Mouse (Mus musculus) testis, adult 2 months (tissue): Measurements from ENCODE around the gene Cyp1a2. TPM values are rescaled to one million over a fixed set of nuclear protein-coding genes. Genes with fewer than 3 reads are reported as not detected.

Source experiments
- H3K27ac ChIP-seq: fragments of 200-500 bp; 2 replicates; pipeline ENCODE4 v1.5.1; 2012; ENCODE audit warnings: low read depth, low read length; ENCODE audit not compliant: control insufficient read depth, insufficient read depth
- H3K27me3 ChIP-seq: fragments of 200-500 bp; 2 replicates; pipeline ENCODE4 v1.6.1; 2012; ENCODE audit warnings: mild to moderate bottlenecking, low read length, moderate library complexity; ENCODE audit not compliant: control insufficient read depth, insufficient read depth
- H3K36me3 ChIP-seq: fragments of 200-500 bp; 2 replicates; pipeline ENCODE4 v1.6.1; 2012; ENCODE audit warnings: mild to moderate bottlenecking, low read length; ENCODE audit not compliant: control insufficient read depth, insufficient read depth
- H3K4me1 ChIP-seq: fragments of 200-500 bp; 2 replicates; pipeline ENCODE4 v1.6.1; 2012; ENCODE audit warnings: low read length; ENCODE audit not compliant: control insufficient read depth, insufficient read depth
- H3K4me3 ChIP-seq: fragments of 200-500 bp; 2 replicates; pipeline ENCODE4 v1.5.1; 2012; ENCODE audit warnings: low read depth, mild to moderate bottlenecking, low read length, moderate library complexity, mixed read lengths; ENCODE audit not compliant: control insufficient read depth
- CTCF ChIP-seq: fragments of 200-500 bp; IDR thresholded peaks from 2 replicates; pipeline ENCODE4 v1.5.1; 2012; ENCODE audit warnings: low read depth, mild to moderate bottlenecking, inconsistent platforms, low read length, moderate library complexity; ENCODE audit not compliant: control insufficient read depth, insufficient read depth, insufficient replicate concordance
- POLR2A ChIP-seq: fragments of 200-500 bp; IDR thresholded peaks from 2 replicates; pipeline ENCODE4 v1.6.1; 2012; ENCODE audit warnings: low read depth, mild to moderate bottlenecking, inconsistent platforms, low read length, moderate library complexity; ENCODE audit not compliant: control insufficient read depth
- polyA plus RNA-seq: library from polyadenylated mRNA; depleted of rRNA; stranded (reverse); fragments of >200 nt; gene quantifications from 2 replicates; pipeline ENCODE4 v1.2.3, GENCODE M21; 2012

Cyp1a2 gene
- polyA plus RNA-seq, 1 experiment: 0.16 TPM

DNA sequence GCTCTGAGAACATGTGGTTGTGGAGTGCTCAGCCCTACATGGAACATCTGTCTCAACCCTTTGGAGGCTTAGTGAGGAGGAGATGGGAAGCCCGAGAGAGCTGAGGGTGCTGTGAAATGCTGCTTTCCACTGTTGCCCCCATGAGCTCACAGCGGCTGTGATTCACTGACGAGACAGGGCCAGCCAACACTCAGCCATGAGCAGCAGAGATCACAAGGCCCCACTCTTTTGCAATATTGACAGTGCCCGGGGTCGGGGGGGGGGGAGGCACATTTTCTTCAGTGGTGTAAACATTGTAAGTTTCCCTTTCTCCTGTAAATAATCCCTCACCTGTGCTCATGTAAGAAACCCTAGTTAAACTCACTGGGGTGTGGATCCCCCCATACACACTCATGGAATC is 12.0 kb downstream of the Cyp1a2 start:
- Histone ChIP-seq H3K4me1 (no peaks in the 10 kb centered on the region), H3K27me3 (no peaks in the 10 kb centered on the region), H3K4me3 (no peak overlapping the region), H3K27ac (no peak overlapping the region), H3K36me3 (no peaks in the 10 kb centered on the region)
- TF ChIP-seq POLR2A: no peak
- TF ChIP-seq CTCF: no peak

GRCm38 (mm10) chr9:57671037-57671436 is 12.5 kb downstream of the Cyp1a2 start:
- no peaks in the 10 kb centered on the region for H3K27me3 ChIP-seq
- no peak overlapping the region for H3K27ac ChIP-seq
- TF ChIP-seq CTCF (no peak), POLR2A (no peak)
- no peaks in the 10 kb centered on the region for H3K4me1 ChIP-seq
- H3K36me3 ChIP-seq: no peaks in the 10 kb centered on the region
- no peak overlapping the region for H3K4me3 ChIP-seq

DNA sequence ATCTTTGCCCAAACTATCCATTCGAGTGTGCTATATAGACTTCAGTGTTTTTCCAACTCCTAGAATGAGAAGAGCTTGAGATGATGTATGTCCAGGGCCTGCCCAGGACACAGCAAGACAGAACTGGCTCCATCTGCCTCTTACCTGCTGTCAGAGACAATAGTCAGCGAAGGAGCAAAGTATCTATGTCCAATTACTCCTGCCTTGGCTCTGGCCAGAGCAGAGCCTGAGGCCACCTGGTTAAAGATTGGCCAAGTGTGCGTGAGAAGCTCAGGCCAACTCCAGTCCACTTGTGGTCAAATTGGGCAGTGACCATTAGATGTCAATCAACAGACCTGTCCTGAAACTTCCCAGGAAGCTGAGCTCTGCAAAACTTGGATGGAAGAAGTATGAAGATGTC is 13.9 kb downstream of the Cyp1a2 start:
- no peaks in the 10 kb centered on the region for H3K4me1 ChIP-seq
- H3K27ac ChIP-seq: no peak overlapping the region
- H3K36me3 ChIP-seq: no peaks in the 10 kb centered on the region
- no peak overlapping the region for H3K4me3 ChIP-seq
- TF ChIP-seq POLR2A: no peak
- no peak for TF ChIP-seq CTCF
- H3K27me3 ChIP-seq: no peaks in the 10 kb centered on the region

DNA sequence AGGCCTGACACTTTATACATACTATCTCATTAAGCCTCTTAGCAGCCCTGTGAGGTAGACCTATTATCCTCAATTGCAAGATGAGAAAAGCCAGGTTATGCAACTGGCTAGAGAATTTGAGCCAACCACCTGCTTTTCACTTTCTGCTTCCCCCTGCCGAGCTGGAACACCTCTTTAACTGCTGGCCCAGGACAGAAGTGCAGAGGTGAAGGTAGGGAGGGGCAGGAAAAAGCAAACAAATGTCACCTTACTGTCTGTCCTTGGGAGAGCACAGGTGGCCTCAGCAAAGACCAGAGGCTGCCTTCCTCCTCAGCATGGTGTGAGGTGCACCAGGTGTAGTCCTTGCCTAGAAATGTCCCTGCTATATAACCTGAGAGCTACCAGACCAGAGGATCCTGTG is 15.2 kb downstream of the Cyp1a2 start:
- Histone ChIP-seq H3K36me3 (no peaks in the 10 kb centered on the region), H3K4me3 (no peak overlapping the region), H3K27me3 (no peaks in the 10 kb centered on the region), H3K27ac (no peak overlapping the region), H3K4me1 (no peaks in the 10 kb centered on the region)
- TF ChIP-seq CTCF (no peak), POLR2A (no peak)

GRCm38 (mm10) chr9:57667817-57668216 is 15.7 kb downstream of the Cyp1a2 start:
- Histone ChIP-seq H3K36me3 (no peaks in the 10 kb centered on the region), H3K4me3 (no peak overlapping the region), H3K27me3 (no peaks in the 10 kb centered on the region), H3K27ac (no peak overlapping the region), H3K4me1 (no peaks in the 10 kb centered on the region)
- TF ChIP-seq CTCF (no peak), POLR2A (no peak)

DNA sequence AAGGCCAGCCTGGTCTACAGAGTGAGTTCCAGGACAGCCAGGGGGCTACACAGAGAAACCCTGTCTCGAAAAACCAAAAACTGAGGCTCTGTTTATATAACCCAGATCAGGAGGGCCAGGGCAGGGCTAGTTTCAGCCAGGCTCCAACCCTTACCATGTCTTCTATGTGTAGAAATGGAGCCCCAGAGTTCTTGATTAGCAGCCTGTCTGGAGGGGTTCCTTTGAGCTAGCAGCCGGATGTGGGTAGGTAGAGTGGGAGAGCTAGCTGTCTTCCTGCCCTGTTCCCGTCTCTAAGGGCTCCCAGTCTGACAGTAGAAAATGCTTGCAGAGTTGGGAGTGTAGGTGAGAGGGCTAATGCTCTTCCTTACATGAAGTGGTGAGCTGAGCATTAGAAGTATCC is 16.4 kb downstream of the Cyp1a2 start:
- TF ChIP-seq POLR2A (no peak), CTCF (no peak)
- H3K4me1 ChIP-seq: no peaks in the 10 kb centered on the region
- no peak overlapping the region for H3K4me3 ChIP-seq
- H3K27ac ChIP-seq: no peak overlapping the region
- H3K36me3 ChIP-seq: no peaks in the 10 kb centered on the region
- H3K27me3 ChIP-seq: no peaks in the 10 kb centered on the region

- no peak overlapping the region for H3K4me3 ChIP-seq
- no peak overlapping the region for H3K27ac ChIP-seq
- H3K36me3 ChIP-seq: no peaks in the 10 kb centered on the region
- no peaks in the 10 kb centered on the region for H3K27me3 ChIP-seq
- TF ChIP-seq POLR2A (no peak), CTCF (no peak)
- no peaks in the 10 kb centered on the region for H3K4me1 ChIP-seq
Measured at GRCm38 (mm10) chr9:57666536-57666935, 17.0 kb downstream of the Cyp1a2 start.

DNA sequence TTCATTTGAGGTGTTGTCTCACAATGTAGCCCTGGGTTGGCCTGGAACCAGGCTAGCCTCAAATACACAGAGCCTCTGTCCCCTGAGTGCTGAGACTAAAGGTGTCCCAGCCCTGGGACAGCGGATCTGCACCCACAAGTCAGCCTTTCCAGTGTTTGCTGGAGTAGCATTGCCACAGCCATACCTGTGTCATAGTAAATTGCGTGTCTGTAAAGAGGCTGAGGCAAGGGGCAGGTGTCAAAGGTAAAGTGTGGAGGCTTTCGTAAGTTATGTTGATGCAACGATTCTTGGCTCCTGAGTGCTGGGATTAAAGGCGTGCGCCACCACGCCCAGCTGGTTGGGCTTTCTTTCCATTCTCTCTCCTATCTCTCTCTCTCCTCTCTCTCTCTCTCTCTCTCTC is 18.9 kb downstream of the Cyp1a2 start:
- Histone ChIP-seq H3K27ac (no peak overlapping the region), H3K36me3 (no peaks in the 10 kb centered on the region), H3K27me3 (no peaks in the 10 kb centered on the region), H3K4me1 (no peaks in the 10 kb centered on the region), H3K4me3 (no peak overlapping the region)
- TF ChIP-seq POLR2A: no peak
- TF ChIP-seq CTCF: no peak
